In genomic region chr8:70376275-70376741, GRCm38 (mm10) we compare ENCODE assay signal across 9 mouse cellular contexts. TPM values are rescaled to one million over a fixed set of nuclear protein-coding genes. Genes with fewer than 3 reads are reported as not detected.
DNase-seq lines count a peak whose midpoint lies in the region; ATAC-seq and TF ChIP-seq lines count a peak whose summit lies in the region.
"Had no signal": no experiment of that assay in that cellular context is flagged by ENCODE, and none has a peak within 500 bp of the region (broad histone marks: within the 10 kb centered on the region; RNA-seq: fewer than 3 reads in every experiment).

No protein-coding gene starts in this region.

- DNase-seq in heart, postnatal 0 days (ENCODE audit: low spot score), result no peak
- DNase-seq in heart, postnatal 25 days (ENCODE audit: low spot score), result no peak
- peak; percentile 44 for DNase-seq in embryonic facial prominence, embryonic 10.5 days (ENCODE audit: low spot score)
- DNase-seq in midbrain, embryonic 14.5 days, result no peak
- DNase-seq in right cerebral cortex, postnatal 14 days, result no peak
- no peak for DNase-seq in adrenal gland, adult (ENCODE audit: inconsistent age in 2 of 2, low spot score in 1 of 2)
- no peak for DNase-seq in gastrocnemius, adult 18-20 months (ENCODE audit: low spot score)

- H3K4me2 ChIP-seq in heart, postnatal 0 days (ENCODE audit: low read depth, low read length), result no peak overlapping the region
- H3K4me2 ChIP-seq in intestine, embryonic 16.5 days (ENCODE audit: low read depth, low read length), result peak overlapping the region; percentile 38; the same call in 1 of the 2 replicates
- H3K4me2 ChIP-seq in midbrain, embryonic 14.5 days (ENCODE audit: low read length), result no peak overlapping the region; the same call in 1 of the 2 replicates

- no peaks in the 10 kb centered on the region for H3K36me3 ChIP-seq in heart, postnatal 0 days (replicated peaks; ENCODE audit: control insufficient read depth, insufficient read depth, low read length)
- H3K36me3 ChIP-seq in embryonic facial prominence, embryonic 10.5 days (replicated peaks), result no peaks in the 10 kb centered on the region
- H3K36me3 ChIP-seq in intestine, embryonic 16.5 days (ENCODE audit: control insufficient read depth, insufficient read depth, low read length), result no peaks in the 10 kb centered on the region
- H3K36me3 ChIP-seq in midbrain, embryonic 14.5 days (ENCODE audit: control insufficient read depth, insufficient read depth, low read length), result no peaks in the 10 kb centered on the region

- no peak overlapping the region for H3K9ac ChIP-seq in heart, postnatal 0 days (replicated peaks; ENCODE audit: low read depth, low read length)
- H3K9ac ChIP-seq in intestine, embryonic 16.5 days (ENCODE audit: low read depth, low read length), result peak overlapping the region; percentile 2; the same call in 1 of the 2 replicates
- H3K9ac ChIP-seq in midbrain, embryonic 14.5 days (replicated peaks; ENCODE audit: low read length), result no peak overlapping the region

- intact Hi-C loops in heart, postnatal 25 days (cut with DNase I), result no loop called here

- peaks cover 73% of the 10 kb centered on the region for H3K27me3 ChIP-seq in heart, postnatal 0 days (ENCODE audit: control insufficient read depth, insufficient read depth, low read length)
- peaks cover 99% of the 10 kb centered on the region for H3K27me3 ChIP-seq in embryonic facial prominence, embryonic 10.5 days (replicated peaks; ENCODE audit: low read depth, poor library complexity, severe bottlenecking)
- H3K27me3 ChIP-seq in intestine, embryonic 16.5 days (replicated peaks; ENCODE audit: control insufficient read depth, insufficient read depth, low read length), result peaks cover 70% of the 10 kb centered on the region
- peaks cover 79% of the 10 kb centered on the region for H3K27me3 ChIP-seq in midbrain, embryonic 14.5 days (ENCODE audit: control insufficient read depth, insufficient read depth, low read length)

- H3K27ac ChIP-seq in heart, postnatal 0 days (ENCODE audit: low read depth), result no peak overlapping the region
- H3K27ac ChIP-seq in embryonic facial prominence, embryonic 10.5 days (replicated peaks), result no peak overlapping the region
- no peak overlapping the region for H3K27ac ChIP-seq in intestine, embryonic 16.5 days (ENCODE audit: low read length)
- H3K27ac ChIP-seq in midbrain, embryonic 14.5 days (replicated peaks; ENCODE audit: low read depth, low read length), result no peak overlapping the region

- 8% methylated on average over 37 of the region's 37 CpGs for WGBS in heart, postnatal 0 days
- 6% methylated on average over 37 of the region's 37 CpGs for WGBS in embryonic facial prominence, embryonic 10.5 days
- WGBS in intestine, embryonic 16.5 days, result 8% methylated on average over 37 of the region's 37 CpGs
- WGBS in midbrain, embryonic 14.5 days, result 7% methylated on average over 37 of the region's 37 CpGs

- ATAC-seq in heart, postnatal 0 days (ENCODE audit: insufficient read depth, low read depth), result no peak
- no peak for ATAC-seq in intestine, embryonic 16.5 days
- ATAC-seq in midbrain, embryonic 14.5 days (ENCODE audit: low FRiP score, low TSS enrichment), result no peak

- H3K9me3 ChIP-seq in heart, postnatal 0 days (replicated peaks; ENCODE audit: control insufficient read depth, low read length), result no peaks in the 10 kb centered on the region
- H3K9me3 ChIP-seq in embryonic facial prominence, embryonic 10.5 days, result no peaks in the 10 kb centered on the region
- H3K9me3 ChIP-seq in intestine, embryonic 16.5 days (ENCODE audit: control insufficient read depth, low read length), result no peaks in the 10 kb centered on the region
- no peaks in the 10 kb centered on the region for H3K9me3 ChIP-seq in midbrain, embryonic 14.5 days (ENCODE audit: control insufficient read depth, low read length)

- TF ChIP-seq EP300 in heart, postnatal 0 days (IDR thresholded peaks at IDR 0.05; ENCODE audit: low read depth), result no peak

- peak overlapping the region; percentile 14; the same call in 1 of the 2 replicates for H3K4me3 ChIP-seq in heart, postnatal 0 days (ENCODE audit: low read depth, low read length)
- peak overlapping the region; percentile 37 for H3K4me3 ChIP-seq in embryonic facial prominence, embryonic 10.5 days
- peak overlapping the region; percentile 24 for H3K4me3 ChIP-seq in intestine, embryonic 16.5 days (ENCODE audit: low read length)
- peak overlapping the region; percentile 3; the same call in 1 of the 2 replicates for H3K4me3 ChIP-seq in midbrain, embryonic 14.5 days (replicated peaks; ENCODE audit: low read depth, low read length)

- 0 out of 2 replicates have a peak, but pooled peaks cover 10% of the 10 kb centered on the region for H3K4me1 ChIP-seq in heart, postnatal 0 days (ENCODE audit: control insufficient read depth, insufficient read depth)
- H3K4me1 ChIP-seq in embryonic facial prominence, embryonic 10.5 days, result peaks cover 43% of the 10 kb centered on the region
- peaks cover 30% of the 10 kb centered on the region for H3K4me1 ChIP-seq in intestine, embryonic 16.5 days (ENCODE audit: control insufficient read depth, insufficient read depth, low read length)
- H3K4me1 ChIP-seq in midbrain, embryonic 14.5 days (ENCODE audit: control insufficient read depth, insufficient read depth, low read length), result 0 out of 2 replicates have a peak, but pooled peaks cover 7% of the 10 kb centered on the region

- TF ChIP-seq CTCF in heart, postnatal 0 days (IDR thresholded peaks at IDR 0.05; ENCODE audit: low read depth), result no peak

RNA-seq across cellular contexts. Expression of gene Comp, which starts 3.0 kb away (rescaled TPM):
- 3.2 and 9.8 TPM in 2 replicates for total RNA-seq in heart, postnatal 0 days (2014; rRNA removed; ENCODE audit: low replicate concordance)
- 4.2 and 4.4 TPM in 2 replicates for polyA plus RNA-seq in heart, postnatal 0 days (2015; fragmentation: Nextera tagmentation; extraction: Ambion mirVana)
- total RNA-seq in heart, postnatal 25 days (2021), result 1 to 10 TPM; 6.1 to 7.0 TPM
- 0.19 and 0.37 TPM in 2 replicates for polyA plus RNA-seq in embryonic facial prominence, embryonic 10.5 days (2016; fragmentation: Nextera tagmentation; extraction: Ambion mirVana)
- 0.39 and 0.51 TPM in 2 replicates for polyA plus RNA-seq in intestine, embryonic 16.5 days (2015; fragmentation: Nextera tagmentation; extraction: Ambion mirVana)
- polyA plus RNA-seq in midbrain, embryonic 14.5 days (2014; fragmentation: Nextera tagmentation; extraction: Ambion mirVana), result 0.47 TPM in 1 of 2 replicates, not detected in the other
- total RNA-seq in gastrocnemius, adult 18-20 months (2021), result 10 to 100 TPM in 1 of 2 experiments, 1 to 10 TPM in 1; 6.9 to 14.9 TPM

RNA-seq across cellular contexts. Expression of gene Upf1, which starts 23.2 kb away (rescaled TPM):
- 16.5 and 26.3 TPM in 2 replicates for total RNA-seq in heart, postnatal 0 days (2014; rRNA removed; ENCODE audit: low replicate concordance)
- polyA plus RNA-seq in heart, postnatal 0 days (2015; fragmentation: Nextera tagmentation; extraction: Ambion mirVana), result 7.0 and 7.5 TPM in 2 replicates
- 10 to 100 TPM; 43.2 to 46.3 TPM for total RNA-seq in heart, postnatal 25 days (2021)
- 21.9 and 22.1 TPM in 2 replicates for polyA plus RNA-seq in embryonic facial prominence, embryonic 10.5 days (2016; fragmentation: Nextera tagmentation; extraction: Ambion mirVana)
- 6.8 and 7.4 TPM in 2 replicates for polyA plus RNA-seq in intestine, embryonic 16.5 days (2015; fragmentation: Nextera tagmentation; extraction: Ambion mirVana)
- polyA plus RNA-seq in midbrain, embryonic 14.5 days (2014; fragmentation: Nextera tagmentation; extraction: Ambion mirVana), result 16.9 and 18.4 TPM in 2 replicates
- total RNA-seq in gastrocnemius, adult 18-20 months (2021), result 10 to 100 TPM; 29.8 to 31.1 TPM

RNA-seq across cellular contexts. Expression of gene Gdf1, which starts 46.7 kb away (rescaled TPM):
- total RNA-seq in heart, postnatal 0 days (2014; rRNA removed; ENCODE audit: low replicate concordance), result not detected in 2 replicates
- 0.18 and 0.20 TPM in 2 replicates for polyA plus RNA-seq in heart, postnatal 0 days (2015; fragmentation: Nextera tagmentation; extraction: Ambion mirVana)
- total RNA-seq in heart, postnatal 25 days (2021), result under 1 TPM in 1 of 2 experiments, not detected in 1; 0.21 TPM
- 5.6 and 5.7 TPM in 2 replicates for polyA plus RNA-seq in embryonic facial prominence, embryonic 10.5 days (2016; fragmentation: Nextera tagmentation; extraction: Ambion mirVana)
- polyA plus RNA-seq in intestine, embryonic 16.5 days (2015; fragmentation: Nextera tagmentation; extraction: Ambion mirVana), result 0.53 and 0.78 TPM in 2 replicates
- polyA plus RNA-seq in midbrain, embryonic 14.5 days (2014; fragmentation: Nextera tagmentation; extraction: Ambion mirVana), result not detected in 2 replicates
- 1 to 10 TPM; 1.9 to 2.1 TPM for total RNA-seq in gastrocnemius, adult 18-20 months (2021)
- total RNA-seq: neutrophil, adult 5-6 weeks had no signal
